Mouse (Mus musculus) heart, postnatal 25 days (tissue): ENCODE measurements at regions not wholly inside any gene's neighbourhood (a gene's known extent, or its start where the extent isn't known, plus 50 kb on each side); places are given as distances from the start of the nearest gene placed in this dataset.
"Not testable (repeated sequence)": the region's sequence is repeated elsewhere in the genome, so short reads cannot be mapped to it uniquely, and the experiment has no call there.

Experiments
- DNase-seq: peaks from one replicate; pipeline ENCODE4 v3.0.0; 2022; ENCODE audit warnings: low spot score
- intact Hi-C: fragments of 180-260 bp; cut with DNase I; formaldehyde crosslinking; loops from one replicate; pipeline ENCODE4 v1.15.1; 2025

DNA sequence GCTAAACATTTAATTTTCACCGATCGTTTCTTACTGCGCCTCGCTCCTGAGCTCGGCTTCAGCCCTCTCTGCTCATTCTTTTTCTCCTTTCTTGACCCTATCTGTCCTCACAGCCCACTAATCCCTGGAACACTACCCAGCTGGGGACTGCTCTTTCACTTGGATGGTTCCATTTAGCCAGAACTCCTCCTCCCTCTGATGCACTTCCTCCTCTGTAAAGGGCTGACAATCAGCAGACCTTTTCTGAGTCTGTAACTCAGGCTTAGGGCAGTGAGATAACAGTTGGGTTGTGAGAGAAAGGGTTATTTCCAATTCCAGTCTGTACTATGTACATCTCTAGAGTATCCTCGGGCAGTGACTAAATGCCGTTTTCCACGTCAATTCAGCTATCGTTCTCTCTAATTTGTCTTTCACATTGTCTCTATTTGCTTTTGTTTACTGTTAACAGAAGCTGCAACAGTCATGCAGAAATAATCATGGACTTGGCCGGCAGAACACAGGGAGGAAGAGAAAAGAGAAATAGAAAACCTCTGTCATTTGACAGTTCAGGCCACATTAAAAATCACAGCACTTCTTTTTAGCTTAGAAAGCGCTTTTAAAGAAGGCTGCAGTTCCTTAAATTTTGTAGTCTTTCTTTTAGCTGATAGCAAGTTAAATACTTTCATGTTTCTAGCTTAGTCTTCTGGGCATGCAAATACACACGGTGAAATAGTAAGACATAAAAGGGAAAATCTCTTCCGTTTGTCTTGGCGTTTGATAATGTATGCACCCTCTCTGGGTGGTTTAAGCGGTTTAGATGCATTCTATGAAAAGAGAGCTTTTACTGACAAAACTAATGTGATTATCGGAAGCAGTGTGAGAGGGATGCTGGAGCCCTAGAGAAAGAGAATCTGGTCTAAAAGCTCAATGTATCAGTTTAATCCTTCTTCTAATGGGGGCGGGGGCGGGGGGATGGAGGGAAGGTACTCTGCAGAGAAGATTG is 94.7 kb upstream of the Fam181b start:
- no peak for DNase-seq
- intact Hi-C loops, result no loop called here

DNA sequence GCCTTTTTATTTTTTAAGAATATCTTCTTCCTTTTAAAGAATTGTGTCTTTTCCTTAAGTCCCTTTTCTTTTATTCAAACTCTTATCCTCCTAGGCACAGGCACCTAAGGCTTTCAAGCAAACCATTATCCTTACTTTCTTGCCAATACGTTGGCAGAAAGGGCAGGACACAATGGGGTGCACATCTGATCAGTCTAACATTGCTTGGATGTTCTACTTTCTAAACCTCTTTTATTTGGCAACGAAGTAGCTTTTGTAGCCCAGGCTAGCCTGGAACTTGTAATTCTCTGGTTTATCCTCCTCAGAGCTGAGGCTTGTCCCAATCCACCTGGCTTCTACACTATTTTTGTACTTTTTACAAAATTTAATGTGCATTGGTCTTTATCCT is 94.0 kb upstream of the Fam181b start:
- intact Hi-C loops, result no loop called here
- DNase-seq, result no peak

GRCm38 (mm10) chr7:92998886-92999285 is 80.8 kb upstream of the Fam181b start:
- intact Hi-C loops, result no loop called here
- no peak for DNase-seq

DNA sequence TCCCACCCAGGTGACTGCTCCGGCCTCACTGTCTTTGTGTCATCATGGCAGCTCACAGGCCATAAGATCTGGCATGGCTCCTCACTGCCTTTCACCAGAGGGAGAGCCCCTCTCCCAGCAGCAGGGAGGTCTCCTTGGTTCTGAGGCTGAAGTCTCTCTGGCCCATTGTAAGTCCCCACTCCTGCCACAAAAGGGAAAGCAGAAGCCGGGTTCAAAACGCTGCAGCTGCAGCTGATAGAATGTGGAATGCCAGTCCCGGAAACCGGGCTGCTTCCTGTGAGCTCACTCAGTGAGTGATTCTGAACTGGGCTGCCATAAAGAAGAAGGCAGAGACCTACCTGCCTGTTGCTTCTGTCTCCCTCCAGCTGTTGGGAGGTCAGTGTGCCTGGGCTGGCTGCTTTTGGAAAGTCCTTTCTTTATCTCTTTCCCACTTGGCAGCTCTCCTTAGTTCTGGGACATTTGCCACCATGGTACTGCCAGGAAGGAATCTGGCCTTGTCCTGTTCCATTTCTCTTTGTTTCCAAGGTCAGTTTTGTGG is 72.9 kb upstream of the Fam181b start:
- intact Hi-C loops, result not testable (repeated sequence)

DNA sequence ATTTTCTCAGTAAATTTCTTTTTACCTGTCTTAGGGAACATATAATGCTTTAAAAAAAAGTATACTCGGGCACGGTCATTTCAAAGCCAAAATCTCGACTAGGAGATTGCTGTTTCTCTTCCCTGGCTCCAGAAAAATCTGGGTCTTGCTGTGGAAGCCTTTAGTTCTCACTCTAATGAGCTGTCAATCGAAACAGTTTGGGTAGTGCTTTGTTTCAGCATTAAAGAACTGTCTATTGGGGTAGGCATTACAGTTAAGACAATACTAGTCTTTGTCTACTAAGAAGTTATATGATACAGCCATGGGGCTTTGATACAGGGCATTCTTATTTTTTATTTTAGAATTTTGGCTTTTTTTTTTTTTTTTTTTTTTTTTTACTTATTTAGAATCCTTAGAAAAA is 71.9 kb upstream of the Fam181b start:
- intact Hi-C loops, result no loop called here
- no peak for DNase-seq

More for the DNA sequence above, 72.9 kb upstream of the Fam181b start:
- DNase-seq, result peak; percentile 33

DNA sequence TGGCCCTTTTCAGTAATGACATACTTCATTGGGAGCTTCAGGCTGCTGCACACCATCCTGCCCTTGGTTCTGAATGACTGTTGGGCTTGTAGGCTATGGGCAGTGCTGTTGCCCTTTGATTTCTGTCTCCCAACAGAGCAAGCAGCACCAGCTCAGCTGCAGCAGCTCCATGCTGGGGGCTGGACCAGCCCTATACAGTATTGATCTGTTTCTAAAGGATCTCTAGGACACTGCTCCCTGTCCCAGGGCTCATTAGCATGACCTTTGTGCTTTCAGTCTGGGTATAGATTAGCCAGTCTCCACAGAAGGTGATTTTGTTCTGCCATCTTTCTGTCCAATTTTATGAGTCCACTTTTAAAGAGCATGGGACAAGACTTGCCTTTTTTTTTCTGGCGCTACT is 60.3 kb upstream of the Fam181b start:
- intact Hi-C loops, result no loop called here
- DNase-seq, result no peak

- intact Hi-C loops, result no loop called here
- DNase-seq, result no peak
Measured at GRCm38 (mm10) chr7:93023489-93024130, 56.1 kb upstream of the Fam181b start.

GRCm38 (mm10) chr7:93026231-93026630 is 53.4 kb upstream of the Fam181b start:
- intact Hi-C loops, result no loop called here
- DNase-seq, result no peak
